Mouse (Mus musculus) stomach, embryonic 14.5 days (tissue): Measurements from ENCODE around the gene Tbc1d16. TPM values are rescaled to one million over a fixed set of nuclear protein-coding genes. Genes with fewer than 3 reads are reported as not detected.

Experiments
- ATAC-seq: fragments of 200-750 bp; cut with Nextera tagmentation; 2 replicates; pipeline ENCODE4 v1.8.0; 2017; ENCODE audit warnings: low read depth, moderate TSS enrichment; ENCODE audit not compliant: insufficient number of reproducible peaks, insufficient read depth, low FRiP score
- H3K27ac ChIP-seq: fragments of 300-500 bp; sonication (generic); 2 replicates; pipeline ENCODE4 v1.5.1; 2014; ENCODE audit warnings: mild to moderate bottlenecking, low read length, moderate library complexity, mixed read lengths
- H3K27me3 ChIP-seq: fragments of 300-500 bp; sonication (generic); 2 replicates; pipeline ENCODE4 v1.6.1; 2014; ENCODE audit warnings: low read length, control low read depth, mixed read lengths; ENCODE audit not compliant: control insufficient read depth, insufficient read depth
- H3K36me3 ChIP-seq: fragments of 300-500 bp; sonication (generic); 2 replicates; pipeline ENCODE4 v1.6.1; 2014; ENCODE audit warnings: mild to moderate bottlenecking, control low read depth, low read length, moderate library complexity, mixed read lengths; ENCODE audit not compliant: control insufficient read depth, insufficient read depth
- H3K4me1 ChIP-seq: fragments of 300-500 bp; sonication (generic); 2 replicates; pipeline ENCODE4 v1.6.1; 2014; ENCODE audit warnings: low read length, control low read depth, mixed read lengths; ENCODE audit not compliant: control insufficient read depth, insufficient read depth
- H3K4me2 ChIP-seq: fragments of 300-500 bp; sonication (generic); replicated peaks from 2 replicates; pipeline ENCODE4 v1.6.1; 2014; ENCODE audit warnings: low read depth, low read length, control low read depth
- H3K4me3 ChIP-seq: fragments of 300-500 bp; sonication (generic); 2 replicates; pipeline ENCODE4 v1.5.1; 2014; ENCODE audit warnings: low read depth, low read length, control low read depth
- H3K9ac ChIP-seq: fragments of 300-500 bp; sonication (generic); replicated peaks from 2 replicates; pipeline ENCODE4 v1.6.1; 2014; ENCODE audit warnings: low read depth, mild to moderate bottlenecking, control low read depth, low read length, moderate library complexity, mixed read lengths
- H3K9me3 ChIP-seq: fragments of 300-500 bp; sonication (generic); 2 replicates; pipeline ENCODE4 v1.6.1; 2016; ENCODE audit warnings: low read depth, low read length, control low read depth; ENCODE audit not compliant: control insufficient read depth
- WGBS: fragments of 180-500 bp; shearing (Covaris S2); extraction: QIAGEN DNeasy Blood & Tissue Kit; methylation state at CpG from one replicate; pipeline ENCODE4 v1.1.7; 2014; 5-methylcytosine and 5-hydroxymethylcytosine counted together
- polyA plus RNA-seq: library from polyadenylated mRNA; unstranded; fragments of >200 nt; fragmentation: Nextera tagmentation; extraction: Ambion mirVana; gene quantifications from 2 replicates; pipeline ENCODE4 v1.2.1, GENCODE M21; 2014

Tbc1d16 gene
- polyA plus RNA-seq, 1 experiment from 2014 or later = 14.8 TPM

DNA sequence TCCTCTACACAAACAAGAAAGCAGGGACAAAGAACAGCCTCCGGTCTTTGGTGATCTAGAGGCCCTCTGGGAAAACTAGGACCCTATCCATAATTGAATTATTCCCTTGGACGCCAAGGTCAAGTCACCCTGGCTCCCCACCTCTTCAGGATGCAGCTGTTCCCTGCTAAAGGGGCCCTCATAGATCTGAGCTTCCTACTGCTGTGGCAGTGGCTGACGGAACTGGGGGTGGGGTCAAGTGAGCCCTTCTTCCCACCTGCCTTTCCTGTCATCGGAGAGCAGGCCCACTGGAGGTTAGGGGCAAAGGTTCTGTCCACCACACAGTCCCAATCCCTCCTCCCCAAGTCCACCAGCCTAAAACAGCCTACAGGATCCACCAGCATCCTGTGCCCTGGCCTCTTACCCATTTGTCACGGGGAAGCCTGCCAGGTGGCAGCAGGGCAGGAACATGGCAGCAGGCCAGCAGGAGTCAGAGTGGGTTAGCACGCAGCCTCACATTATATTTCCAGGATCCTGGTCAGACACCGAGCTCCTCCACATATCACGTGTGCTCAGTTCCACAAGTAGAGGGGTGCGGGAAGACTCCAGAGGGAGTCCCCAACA lies 12.3 kb downstream of the Tbc1d16 start:
- Histone ChIP-seq H3K27me3 (no peaks in the 10 kb centered on the region), H3K36me3 (peaks cover 3% of the 10 kb centered on the region; the same call in 1 of the 2 replicates), H3K9me3 (no peaks in the 10 kb centered on the region), H3K4me2 (peak overlapping the region; percentile 42), H3K27ac (peak overlapping the region; percentile 78), H3K9ac (no peak overlapping the region), H3K4me3 (no peak overlapping the region), H3K4me1 (peaks cover 58% of the 10 kb centered on the region)
- 22% methylated on average over 9 of the region's 9 CpGs for WGBS
- ATAC-seq = peak; percentile 19; the same call in 1 of the 2 replicates

DNA sequence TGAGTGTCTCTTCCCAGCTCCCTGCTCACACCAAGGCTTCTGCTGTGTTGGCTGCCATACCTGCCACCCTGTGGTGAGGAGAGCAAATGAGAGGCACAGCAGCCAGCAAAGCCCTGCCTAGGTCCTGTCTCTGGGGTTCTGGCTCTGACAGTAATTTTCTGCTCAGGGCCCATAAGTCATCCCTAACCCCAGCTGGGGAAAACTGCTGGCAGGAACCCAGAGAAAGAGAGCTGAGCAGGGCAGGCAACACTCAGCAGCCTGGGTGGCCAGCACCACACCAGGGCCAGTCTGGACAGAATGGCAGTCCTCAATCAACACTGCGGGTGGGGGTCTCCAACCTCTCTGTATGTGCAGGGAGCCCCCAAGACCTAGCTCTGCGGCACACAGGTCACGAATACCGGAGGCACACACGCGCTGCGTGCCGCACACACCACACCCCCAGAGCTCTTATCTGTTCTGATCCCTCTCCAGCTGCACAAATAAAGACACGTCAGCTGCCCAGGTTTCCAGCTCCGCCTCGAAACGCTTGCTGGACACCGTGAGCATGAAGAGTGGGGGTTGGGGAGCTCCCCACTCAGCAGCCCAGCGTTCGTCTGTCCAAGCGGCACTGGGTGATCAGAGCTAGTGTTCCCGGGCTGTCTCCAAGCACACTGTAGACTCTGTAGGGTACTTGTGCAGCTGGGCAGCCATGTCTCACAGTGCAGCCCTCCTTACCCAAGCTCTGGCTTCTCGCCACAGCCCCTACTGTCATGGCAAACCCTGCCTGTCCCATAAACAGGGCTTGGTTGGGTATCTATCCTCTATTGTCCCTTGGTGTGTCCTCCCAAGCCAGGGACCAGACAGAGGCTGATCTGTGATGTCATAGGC lies 13.0 kb downstream of the Tbc1d16 start:
- WGBS = 3% methylated on average over 18 of the region's 18 CpGs
- peak; percentile 86 for ATAC-seq
- H3K9me3 ChIP-seq = no peaks in the 10 kb centered on the region
- H3K27ac ChIP-seq = peak overlapping the region; percentile 78
- peaks cover 3% of the 10 kb centered on the region; the same call in 1 of the 2 replicates for H3K36me3 ChIP-seq
- peaks cover 61% of the 10 kb centered on the region for H3K4me1 ChIP-seq
- H3K4me3 ChIP-seq = peak overlapping the region; percentile 11; the same call in 1 of the 2 replicates
- H3K9ac ChIP-seq = no peak overlapping the region
- peak overlapping the region; percentile 42 for H3K4me2 ChIP-seq
- H3K27me3 ChIP-seq = no peaks in the 10 kb centered on the region

DNA sequence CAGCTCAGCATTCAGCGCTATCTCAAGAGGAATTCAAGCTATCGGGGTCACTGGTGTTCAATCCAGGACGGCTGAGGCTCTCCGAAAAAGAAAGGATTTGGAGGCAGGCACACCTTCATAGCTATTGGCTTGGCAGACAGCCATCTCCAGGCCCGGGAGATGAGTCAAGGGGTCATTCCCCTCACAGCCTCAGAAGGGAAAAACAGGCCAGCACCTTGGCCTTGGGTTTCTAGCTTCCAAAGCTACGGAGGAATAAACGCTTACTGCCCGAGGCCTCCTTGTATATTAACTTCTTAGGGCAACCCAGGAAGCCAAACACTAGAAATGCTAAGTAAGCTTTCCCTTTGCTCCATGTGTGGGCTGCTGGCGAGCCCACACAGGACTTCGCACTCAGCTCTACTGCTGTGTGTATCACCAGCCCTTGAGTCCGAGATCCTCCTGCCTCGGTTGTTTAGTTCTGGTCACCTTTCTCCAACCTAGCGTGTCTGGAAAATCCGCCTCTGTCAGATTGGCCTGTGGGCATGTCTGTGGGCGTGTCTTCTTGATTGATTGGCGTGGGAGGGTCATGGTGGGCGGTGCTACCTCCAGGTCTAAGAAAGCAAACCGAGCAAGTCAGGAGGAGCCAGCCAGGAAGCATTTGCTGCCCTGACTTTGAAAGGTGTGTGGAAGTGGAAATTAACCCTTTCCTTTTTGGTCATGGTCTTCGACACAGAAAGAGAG lies 15.0 kb downstream of the Tbc1d16 start:
- Histone ChIP-seq H3K36me3 (peaks cover 9% of the 10 kb centered on the region), H3K9ac (no peak overlapping the region), H3K4me1 (peaks cover 62% of the 10 kb centered on the region), H3K27ac (no peak overlapping the region), H3K4me3 (no peak overlapping the region), H3K9me3 (no peaks in the 10 kb centered on the region), H3K27me3 (no peaks in the 10 kb centered on the region), H3K4me2 (no peak overlapping the region)
- ATAC-seq = no peak
- 58% methylated on average over 19 of the region's 19 CpGs for WGBS

DNA sequence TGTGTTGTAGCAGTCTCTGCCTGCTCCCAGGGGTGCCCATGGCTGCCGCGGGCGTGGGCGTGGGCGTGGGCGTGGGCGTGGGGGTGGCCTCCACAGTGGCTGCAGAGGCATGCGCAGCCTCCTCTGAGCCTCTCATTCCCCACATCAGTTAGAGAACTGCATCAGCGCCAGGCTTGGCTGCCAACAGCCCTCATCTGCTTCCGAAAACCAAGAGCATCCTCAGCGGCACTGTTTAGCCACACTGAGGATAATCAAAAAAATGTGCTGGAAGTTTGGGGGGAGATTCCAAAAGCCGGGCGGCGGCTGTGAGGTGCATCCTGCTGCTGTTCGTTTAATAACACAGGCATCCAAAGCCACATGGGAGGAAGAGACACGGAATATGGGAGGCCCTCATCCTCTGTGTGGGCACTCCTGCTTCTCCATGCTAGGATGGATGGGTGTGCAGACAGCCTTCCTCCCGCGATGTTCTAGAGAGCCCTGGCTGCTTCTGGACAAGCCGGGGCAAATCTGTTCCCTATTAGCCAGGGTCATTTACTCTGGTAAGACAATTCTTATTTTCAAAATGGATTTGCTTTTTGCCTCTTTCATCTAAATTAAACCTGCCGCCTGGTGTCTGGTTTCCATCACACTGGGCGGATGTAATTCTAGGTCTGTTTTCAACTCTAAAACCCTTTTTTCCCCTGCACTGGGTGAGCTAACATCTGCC lies 16.5 kb downstream of the Tbc1d16 start:
- Histone ChIP-seq H3K27me3 (no peaks in the 10 kb centered on the region), H3K4me3 (no peak overlapping the region), H3K4me2 (no peak overlapping the region), H3K36me3 (peaks cover 12% of the 10 kb centered on the region), H3K9me3 (no peaks in the 10 kb centered on the region), H3K9ac (no peak overlapping the region), H3K4me1 (peaks cover 60% of the 10 kb centered on the region), H3K27ac (no peak overlapping the region)
- 81% methylated on average over 21 of the region's 21 CpGs for WGBS
- no peak for ATAC-seq

DNA sequence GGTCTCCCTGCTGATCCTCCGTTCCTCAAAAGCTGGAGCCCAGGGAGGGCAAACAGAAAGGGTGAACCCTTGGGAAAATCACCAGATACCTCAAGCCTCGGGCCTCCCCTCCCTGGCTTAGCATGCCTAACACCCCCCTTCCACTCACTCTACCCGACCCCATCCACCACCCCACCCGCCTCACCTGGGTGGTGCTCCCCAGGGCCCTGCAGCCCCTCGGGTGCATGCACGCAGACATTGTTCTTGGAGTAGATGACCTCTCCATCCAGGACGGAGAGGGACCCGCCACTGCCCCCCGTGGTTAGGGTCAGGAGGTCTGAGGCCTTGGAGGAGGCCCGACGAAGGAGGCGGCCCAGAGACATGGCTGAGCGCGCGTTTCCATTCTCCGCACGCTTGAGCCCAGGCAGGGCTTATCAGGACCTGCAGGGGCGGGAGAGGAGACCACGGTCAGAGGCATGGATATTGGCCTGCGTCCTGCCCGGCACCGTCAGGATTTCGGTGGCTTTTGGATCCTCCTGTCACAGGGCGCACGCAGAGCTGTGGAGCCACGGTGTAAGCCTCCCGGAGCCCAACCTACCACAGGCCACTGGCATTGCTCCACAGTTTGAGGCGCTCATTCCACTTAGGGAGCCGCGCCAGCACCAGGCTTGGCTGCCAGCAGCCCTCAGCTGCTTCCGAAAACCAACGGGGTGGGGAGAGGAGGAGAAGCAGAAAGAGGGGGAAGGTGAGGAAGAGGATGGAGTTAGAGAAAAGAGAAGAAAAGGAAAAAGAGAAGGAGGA lies 17.8 kb downstream of the Tbc1d16 start:
- Histone ChIP-seq H3K9me3 (no peaks in the 10 kb centered on the region), H3K27ac (peak overlapping the region; percentile 55; the same call in 1 of the 2 replicates), H3K4me1 (peaks cover 48% of the 10 kb centered on the region), H3K4me3 (no peak overlapping the region), H3K27me3 (no peaks in the 10 kb centered on the region), H3K4me2 (no peak overlapping the region), H3K9ac (no peak overlapping the region), H3K36me3 (peaks cover 12% of the 10 kb centered on the region)
- whole genome bisulfite sequencing = 76% methylated on average over 32 of the region's 32 CpGs
- no peak for ATAC-seq

DNA sequence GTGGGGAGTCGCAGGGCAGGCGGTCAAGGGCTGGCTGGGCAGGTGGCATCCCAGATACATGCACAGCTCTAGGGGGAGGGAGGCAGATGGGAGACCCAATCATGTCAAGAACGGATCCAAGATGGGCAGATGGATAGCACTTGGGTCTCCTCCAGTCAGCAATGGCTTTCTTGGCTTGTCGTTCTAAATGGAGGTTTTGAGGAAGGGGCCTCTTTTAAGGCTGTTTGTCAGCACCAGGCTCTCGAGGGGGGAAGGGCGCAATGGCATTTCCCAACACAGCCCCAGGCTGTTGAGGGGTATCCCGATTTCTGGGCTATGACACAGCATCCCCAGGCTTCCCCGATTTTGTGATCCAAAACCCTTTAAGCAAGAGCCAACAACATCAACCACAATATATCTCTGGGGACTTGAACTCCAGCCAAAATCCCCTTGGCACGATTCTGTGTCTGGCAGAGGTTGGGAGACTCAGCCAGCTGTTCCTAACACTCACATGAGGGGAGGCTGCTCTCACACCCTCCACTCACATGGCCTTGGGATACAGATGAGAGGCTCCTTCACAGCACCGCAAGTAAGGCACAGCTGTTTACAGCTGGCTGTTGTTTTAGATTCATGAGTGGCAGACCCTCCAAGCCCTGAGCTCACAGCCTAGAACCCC lies 18.8 kb downstream of the Tbc1d16 start:
- Histone ChIP-seq H3K4me2 (no peak overlapping the region), H3K9ac (no peak overlapping the region), H3K27me3 (no peaks in the 10 kb centered on the region), H3K9me3 (no peaks in the 10 kb centered on the region), H3K27ac (peak overlapping the region; percentile 55; the same call in 1 of the 2 replicates), H3K36me3 (peaks cover 16% of the 10 kb centered on the region), H3K4me3 (no peak overlapping the region), H3K4me1 (peaks cover 38% of the 10 kb centered on the region)
- 72% methylated on average over 10 of the region's 10 CpGs for WGBS
- peak; percentile 30; the same call in 1 of the 2 replicates for ATAC-seq

DNA sequence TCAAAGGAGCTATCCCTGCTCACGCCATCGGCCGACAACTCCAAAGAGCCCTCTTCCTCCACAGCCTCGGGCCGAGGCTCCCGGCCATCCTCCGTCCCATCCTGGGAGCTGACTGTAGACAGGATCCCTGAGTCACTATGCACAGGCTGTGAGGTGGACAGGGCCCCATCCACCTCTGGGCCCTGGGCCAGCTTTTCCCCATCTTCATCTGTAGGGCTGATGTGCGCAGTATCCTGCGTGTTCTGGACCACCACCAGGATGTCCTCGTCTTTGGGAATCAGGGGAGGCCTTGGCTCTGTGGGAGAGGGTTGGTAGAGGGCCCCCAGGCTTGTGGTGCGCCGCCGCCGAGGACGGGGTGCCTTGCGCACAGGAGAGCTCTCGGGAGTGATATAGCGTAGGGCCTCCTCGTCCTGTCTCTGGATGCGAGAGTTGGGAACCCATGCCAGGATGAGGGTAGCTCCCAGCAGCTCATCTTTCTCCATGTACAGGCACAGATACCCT lies 19.4 kb downstream of the Tbc1d16 start:
- H3K27me3 ChIP-seq = no peaks in the 10 kb centered on the region
- WGBS = 95% methylated on average over 20 of the region's 20 CpGs
- no peaks in the 10 kb centered on the region for H3K9me3 ChIP-seq
- H3K4me2 ChIP-seq = no peak overlapping the region
- H3K27ac ChIP-seq = no peak overlapping the region
- H3K4me3 ChIP-seq = no peak overlapping the region
- H3K36me3 ChIP-seq = peaks cover 16% of the 10 kb centered on the region
- H3K4me1 ChIP-seq = peaks cover 34% of the 10 kb centered on the region
- no peak overlapping the region for H3K9ac ChIP-seq
- ATAC-seq = no peak
